In the genomic region with DNA sequence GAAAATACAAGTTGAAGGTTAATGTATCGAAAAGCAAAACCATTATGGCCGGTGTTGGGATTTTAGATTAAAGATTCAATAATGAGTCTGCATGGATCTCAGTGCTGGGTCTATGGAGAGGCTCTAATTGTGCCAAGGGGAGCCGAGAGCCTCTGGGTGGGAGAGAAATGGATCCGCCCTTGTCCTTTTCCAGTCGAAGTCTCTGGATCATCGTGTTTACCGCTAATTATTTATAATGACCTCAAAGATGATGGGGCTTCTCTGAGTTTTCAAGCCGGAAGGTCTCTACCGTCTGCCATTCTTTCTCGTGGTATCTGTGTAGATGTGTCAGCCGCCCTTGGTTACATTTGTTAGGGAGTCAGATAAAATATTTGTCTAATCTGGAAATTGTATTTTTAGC, we compare ENCODE assay signal across 21 mouse cellular contexts.
DNase-seq lines count a peak whose midpoint lies in the region; ATAC-seq lines count a peak whose summit lies in the region.
"Had no signal": no experiment of that assay in that cellular context is flagged by ENCODE, and none has a peak within 500 bp of the region (broad histone marks: within the 10 kb centered on the region; RNA-seq: fewer than 3 reads in every experiment).

No protein-coding gene starts in this region.

- intact Hi-C loops in heart, postnatal 36 days (cut with DNase I) = no loop called here

- 0 out of 2 replicates have a peak, but pooled peaks cover 3% of the 10 kb centered on the region for H3K4me1 ChIP-seq in neural tube, embryonic 13.5 days (replicated peaks)

- no peaks in the 10 kb centered on the region for H3K36me3 ChIP-seq in neural tube, embryonic 13.5 days
- H3K36me3 ChIP-seq: G1E had no signal

- WGBS in neural tube, embryonic 13.5 days = 75% methylated on average over 11 of the region's 11 CpGs

- no peak overlapping the region for H3K4me3 ChIP-seq in neural tube, embryonic 13.5 days

- H3K9me3 ChIP-seq in neural tube, embryonic 13.5 days = no peaks in the 10 kb centered on the region

- H3K27me3 ChIP-seq in neural tube, embryonic 13.5 days = no peaks in the 10 kb centered on the region
- H3K27me3 ChIP-seq: CH12.LX had no signal

- no peak for DNase-seq in neural tube, embryonic 10.5 days (ENCODE audit: extremely low spot score, low spot score)
- peak; percentile 59 for DNase-seq in retina, embryonic 14.5 days (ENCODE audit: low spot score)
- DNase-seq in retina, postnatal 1 day = peak; percentile 58
- DNase-seq in heart, postnatal 36 days = no peak
- DNase-seq in right cerebral cortex, postnatal 14 days = no peak
- DNase-seq: adrenal gland, adult 2 months; adrenal gland, adult 8-10 months; adrenal gland, postnatal 10 days; adrenal gland, postnatal 14 days; adrenal gland, postnatal 25 days; adrenal gland, postnatal 36 days; B cell, adult 2 months; cerebellum, adult 11 months; cerebellum, adult 11-12 months; cerebellum, adult 18-20 months had no signal

- no peak overlapping the region for H3K4me2 ChIP-seq in neural tube, embryonic 13.5 days

- ATAC-seq in neural tube, embryonic 13.5 days (ENCODE audit: low read depth) = no peak
- ATAC-seq: activated CD4-positive, CD25-positive, alpha-beta regulatory T cell, adult 4 months; CD4-positive, CD25-positive, alpha-beta regulatory T cell, adult 4 months; Patski had no signal

- peak overlapping the region; percentile 29; the same call in 1 of the 2 replicates for H3K27ac ChIP-seq in neural tube, embryonic 13.5 days (replicated peaks)

- H3K9ac ChIP-seq in neural tube, embryonic 13.5 days = no peak overlapping the region

Comparison
In these comparisons a context has a peak if more than half of its experiments do, and no peak if none do; other contexts are left out.
1. DNase-seq: peak in retina, embryonic 14.5 days (single experiment) and retina, postnatal 1 day (single experiment); none in neural tube, embryonic 10.5 days (single experiment), heart, postnatal 36 days (0 of 2) and right cerebral cortex, postnatal 14 days (single experiment).